Mouse (Mus musculus) neutrophil, adult 65 days (primary cell): ENCODE results near the gene Gm20867. TPM values are rescaled to one million over a fixed set of nuclear protein-coding genes. Genes with fewer than 3 reads are reported as not detected.

Experiments used
- total RNA-seq: library from RNA; stranded (reverse); gene quantifications from 2 replicates; pipeline ENCODE4 v1.2.4, GENCODE M21; 2023

The Gm20867 gene
- total RNA-seq: not detected in 2 replicates

DNA sequence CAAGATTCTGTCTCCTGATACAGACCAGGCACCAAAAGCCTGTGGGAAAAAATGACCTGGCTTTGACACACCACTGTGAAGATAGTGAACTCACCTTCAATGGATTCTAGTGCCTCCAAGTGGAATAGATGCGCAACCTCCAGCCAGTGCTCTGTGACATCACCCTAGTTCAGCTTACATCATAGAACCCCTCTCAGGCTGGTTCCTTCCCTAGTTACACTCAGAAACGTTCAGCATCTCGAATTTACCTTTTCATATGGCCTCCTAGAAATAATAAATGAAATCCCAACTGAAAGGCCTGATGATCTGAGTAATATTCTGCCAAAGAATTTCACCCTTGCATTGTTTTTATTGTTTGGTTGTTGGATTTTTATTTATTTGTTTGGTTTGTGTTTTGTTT lies at the start of gene Gm20867:
Gene Gm20867, minus strand, starts transcription at position 101 of the 400 bp plus-strand sequence.

Other genes starting within 250 kb of the Gm20867 start
- not detected in 2 replicates for gene Gm29564, start 249.8 kb upstream of the Gm20867 start, total RNA-seq